Mouse (Mus musculus): ENCODE data around the gene Cep68.

Cep68 gene

DNA sequence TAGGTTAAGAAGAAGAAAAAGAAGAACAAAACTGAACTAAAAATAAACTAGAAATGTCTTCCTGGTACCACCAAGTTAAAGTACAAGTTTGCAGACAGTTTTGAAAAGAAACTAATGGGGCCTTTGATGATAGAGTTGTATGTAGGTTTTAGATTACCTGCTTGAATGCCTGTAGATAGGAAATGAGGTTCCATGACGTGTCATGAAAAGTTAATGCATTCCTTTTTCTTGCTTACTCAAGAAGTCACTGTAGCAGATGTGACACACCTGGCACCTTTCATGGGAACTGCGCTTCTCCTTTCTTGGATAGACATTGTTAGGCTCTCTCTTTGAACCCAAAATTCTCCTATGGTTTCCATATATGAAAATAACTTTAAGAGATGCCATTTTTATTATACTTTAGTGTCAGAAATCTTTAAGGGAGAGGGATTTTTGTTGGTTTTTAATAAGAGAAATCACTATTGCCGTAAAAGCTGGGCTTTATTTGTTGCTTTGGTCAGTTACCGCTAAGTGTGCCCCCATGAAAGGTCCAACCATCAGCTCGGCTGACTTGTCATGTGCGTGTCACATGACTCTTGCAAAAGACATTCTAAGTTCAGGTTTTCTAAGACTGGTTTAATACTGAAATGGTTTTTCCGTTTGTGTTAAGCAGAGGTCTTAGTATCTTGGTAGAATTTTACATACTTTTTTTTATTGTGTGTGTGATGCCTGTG is 46.8 kb downstream of the Cep68 start:
- DNase-seq = no peak

DNA sequence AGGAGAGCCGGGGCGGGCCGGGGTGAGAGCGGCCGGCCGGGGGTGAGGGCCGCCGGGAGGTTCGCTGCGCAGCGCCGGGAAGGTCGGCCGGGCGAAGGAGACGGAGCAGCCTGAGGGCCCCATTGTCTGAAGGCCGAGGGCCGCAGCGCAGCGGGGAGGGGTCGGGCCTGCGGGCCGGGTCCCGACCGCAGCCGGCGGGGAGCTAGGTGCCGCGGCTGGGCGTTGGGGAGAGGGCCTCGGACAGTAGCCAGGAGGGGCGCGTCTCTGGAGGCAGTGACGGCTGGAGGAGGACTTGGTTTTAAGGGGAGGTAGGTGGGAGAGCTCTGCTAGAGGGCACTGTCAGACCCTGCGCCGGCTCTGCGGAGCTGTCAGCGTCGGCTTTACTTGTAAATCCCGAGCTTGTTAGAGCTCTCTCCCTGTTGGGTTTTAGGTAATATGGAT is 47.5 kb downstream of the Cep68 start:
- peak; percentile 75 for DNase-seq

GRCm38 (mm10) chr11:20200713-20201575 is 48.3 kb downstream of the Cep68 start, which contains the start of gene Rab1a:
Gene Rab1a, plus strand, starts transcription at chr11:20201432.
- peak; percentile 100 for DNase-seq

GRCm38 (mm10) chr11:20193100-20193736 is 56.0 kb downstream of the Cep68 start:
- no peak for DNase-seq

- no peak for DNase-seq
Measured at GRCm38 (mm10) chr11:20187271-20187670, 62.0 kb downstream of the Cep68 start.

All from cerebellum, adult 9-11 months (tissue).